Mouse (Mus musculus) midbrain, embryonic 13.5 days (tissue): ENCODE results near the gene Dnaaf1. TPM values are rescaled to one million over a fixed set of nuclear protein-coding genes. Genes with fewer than 3 reads are reported as not detected.

Experiments used
- ATAC-seq: fragments of 200-750 bp; cut with Nextera tagmentation; 2 replicates; pipeline ENCODE4 v1.8.0; 2017; ENCODE audit warnings: mild to moderate bottlenecking, moderate TSS enrichment, moderate library complexity
- H3K27ac ChIP-seq: fragments of 300-500 bp; sonication (generic); 2 replicates; pipeline ENCODE4 v1.5.1; 2015; ENCODE audit warnings: inconsistent platforms, mild to moderate bottlenecking, moderate library complexity
- H3K27me3 ChIP-seq: fragments of 300-500 bp; sonication (generic); 2 replicates; pipeline ENCODE4 v1.6.1; 2015; ENCODE audit warnings: mild to moderate bottlenecking, inconsistent platforms
- H3K36me3 ChIP-seq: fragments of 300-500 bp; sonication (generic); 2 replicates; pipeline ENCODE4 v1.6.1; 2015; ENCODE audit warnings: mild to moderate bottlenecking, inconsistent platforms
- H3K4me1 ChIP-seq: fragments of 300-500 bp; sonication (generic); replicated peaks from 2 replicates; pipeline ENCODE4 v1.6.1; 2015; ENCODE audit warnings: inconsistent platforms
- H3K4me2 ChIP-seq: fragments of 300-500 bp; sonication (generic); replicated peaks from 2 replicates; pipeline ENCODE4 v1.6.1; 2015; ENCODE audit warnings: moderate library complexity, mild to moderate bottlenecking, inconsistent platforms
- H3K4me3 ChIP-seq: fragments of 300-500 bp; sonication (generic); replicated peaks from 2 replicates; pipeline ENCODE4 v1.5.1; 2015; ENCODE audit warnings: mild to moderate bottlenecking, inconsistent platforms
- H3K9ac ChIP-seq: fragments of 300-500 bp; sonication (generic); replicated peaks from 2 replicates; pipeline ENCODE4 v1.6.1; 2015; ENCODE audit warnings: mild to moderate bottlenecking, inconsistent platforms
- H3K9me3 ChIP-seq: fragments of 300-500 bp; sonication (generic); 2 replicates; pipeline ENCODE4 v1.6.1; 2016; ENCODE audit warnings: mild to moderate bottlenecking, inconsistent platforms
- WGBS: fragments of 180-500 bp; shearing (Covaris S2); methylation state at CpG from one replicate; pipeline ENCODE4 v1.1.7; 2015; 5-methylcytosine and 5-hydroxymethylcytosine counted together
- polyA plus RNA-seq: library from polyadenylated mRNA; unstranded; fragments of >200 nt; fragmentation: Nextera tagmentation; extraction: Ambion mirVana; gene quantifications from 2 replicates; pipeline ENCODE4 v1.2.1, GENCODE M21; 2015

The Dnaaf1 gene
- polyA plus RNA-seq, 1 experiment from 2014 or later, result 0.12 TPM

DNA sequence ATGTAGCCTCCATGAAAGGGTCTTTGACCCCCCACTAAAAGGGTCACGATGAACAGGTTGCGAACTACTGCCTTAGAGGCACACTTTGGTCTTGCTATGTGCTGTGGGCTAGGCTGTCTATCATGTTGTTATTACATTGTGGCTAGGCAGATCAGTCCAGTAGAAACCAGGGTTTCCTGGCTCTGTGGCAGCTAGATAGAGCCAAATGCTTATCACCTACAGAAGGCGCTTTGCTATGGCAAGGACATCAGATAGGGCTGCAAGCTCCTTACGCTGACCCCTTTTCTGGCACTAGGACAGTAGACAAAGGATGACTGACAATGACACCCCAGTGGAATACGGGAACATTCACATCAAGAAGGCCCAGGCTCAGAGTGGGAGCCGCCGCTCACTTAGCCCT lies 52.2 kb downstream of the Dnaaf1 start:
- no peaks in the 10 kb centered on the region for H3K9me3 ChIP-seq
- H3K27me3 ChIP-seq, result 0 out of 2 replicates have a peak, but pooled peaks cover 8% of the 10 kb centered on the region
- ATAC-seq, result no peak
- H3K4me3 ChIP-seq, result no peak overlapping the region
- H3K4me1 ChIP-seq, result peaks cover 16% of the 10 kb centered on the region
- 83% methylated on average over 7 of the region's 7 CpGs for WGBS
- H3K9ac ChIP-seq, result no peak overlapping the region
- H3K36me3 ChIP-seq, result no peaks in the 10 kb centered on the region
- H3K27ac ChIP-seq, result no peak overlapping the region
- no peak overlapping the region for H3K4me2 ChIP-seq

DNA sequence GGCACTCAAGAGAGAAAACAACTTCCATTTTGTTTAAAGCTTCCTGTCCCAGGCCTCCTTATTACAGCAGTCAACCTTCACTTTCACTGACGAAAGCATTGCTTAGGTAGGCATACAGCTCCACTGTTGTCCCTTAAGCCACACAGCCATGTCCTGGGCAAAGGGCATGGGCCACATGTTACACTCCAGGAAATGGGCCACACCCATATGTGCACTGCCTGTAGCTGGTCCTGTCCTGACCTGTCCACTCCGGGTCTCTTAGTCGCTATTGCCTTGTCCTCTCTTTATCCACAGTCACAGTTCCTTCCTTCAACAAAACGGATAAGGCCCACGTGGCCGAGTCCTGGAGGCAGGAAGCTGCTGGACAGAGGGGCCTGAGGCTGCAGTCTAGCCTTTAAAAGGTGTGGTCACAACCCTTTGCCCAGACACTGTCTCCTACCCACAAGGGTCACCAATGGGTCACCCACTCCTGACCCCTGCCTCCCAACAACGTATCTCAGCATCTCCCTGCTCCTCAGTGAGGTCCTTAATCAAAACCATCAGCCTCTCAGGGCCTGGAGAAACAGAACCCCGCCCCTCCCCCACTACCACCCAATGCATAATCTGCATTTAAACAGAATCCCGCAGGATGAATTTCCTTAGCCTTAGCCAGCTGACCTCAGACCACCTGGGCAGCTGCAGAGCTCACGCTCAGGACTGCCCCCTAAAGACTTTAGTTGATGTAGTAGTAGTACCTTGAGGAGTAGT lies 52.8 kb downstream of the Dnaaf1 start:
- ATAC-seq, result no peak
- no peak overlapping the region for H3K4me3 ChIP-seq
- WGBS, result 43% methylated on average over 10 of the region's 10 CpGs

DNA sequence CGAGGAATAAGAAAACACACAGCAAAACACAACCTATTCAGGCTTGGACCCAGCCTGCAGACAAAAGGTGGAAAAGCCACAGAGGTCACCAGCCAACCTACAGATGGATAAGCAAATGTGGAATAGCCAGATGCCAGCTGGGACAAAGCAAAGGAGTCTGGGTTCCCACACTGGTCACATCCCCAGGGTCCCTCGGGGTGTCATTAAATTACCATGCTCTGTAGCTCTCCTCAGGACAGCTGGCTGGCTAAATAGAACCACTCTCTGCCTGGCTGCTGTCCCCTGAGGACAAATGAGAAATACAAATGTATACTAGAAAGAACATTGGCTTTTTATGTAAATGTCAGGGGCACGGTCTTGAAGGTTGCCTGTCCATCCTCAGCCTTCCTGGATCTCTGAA lies 55.8 kb downstream of the Dnaaf1 start:
- peak; percentile 64 for ATAC-seq
- no peak overlapping the region for H3K4me2 ChIP-seq
- no peaks in the 10 kb centered on the region for H3K36me3 ChIP-seq
- H3K9me3 ChIP-seq, result no peaks in the 10 kb centered on the region
- H3K9ac ChIP-seq, result no peak overlapping the region
- peaks cover 36% of the 10 kb centered on the region for H3K4me1 ChIP-seq
- no peak overlapping the region for H3K4me3 ChIP-seq
- H3K27ac ChIP-seq, result peak overlapping the region; percentile 30; the same call in 1 of the 2 replicates
- H3K27me3 ChIP-seq, result peaks cover 26% of the 10 kb centered on the region
- 43% methylated on average over 3 of the region's 3 CpGs for WGBS

More for the DNA sequence above, 52.8 kb downstream of the Dnaaf1 start:
- H3K27me3 ChIP-seq, result peaks cover 11% of the 10 kb centered on the region
- H3K36me3 ChIP-seq, result no peaks in the 10 kb centered on the region
- H3K27ac ChIP-seq, result no peak overlapping the region
- no peak overlapping the region for H3K9ac ChIP-seq
- H3K9me3 ChIP-seq, result no peaks in the 10 kb centered on the region
- H3K4me2 ChIP-seq, result no peak overlapping the region
- peaks cover 20% of the 10 kb centered on the region for H3K4me1 ChIP-seq

DNA sequence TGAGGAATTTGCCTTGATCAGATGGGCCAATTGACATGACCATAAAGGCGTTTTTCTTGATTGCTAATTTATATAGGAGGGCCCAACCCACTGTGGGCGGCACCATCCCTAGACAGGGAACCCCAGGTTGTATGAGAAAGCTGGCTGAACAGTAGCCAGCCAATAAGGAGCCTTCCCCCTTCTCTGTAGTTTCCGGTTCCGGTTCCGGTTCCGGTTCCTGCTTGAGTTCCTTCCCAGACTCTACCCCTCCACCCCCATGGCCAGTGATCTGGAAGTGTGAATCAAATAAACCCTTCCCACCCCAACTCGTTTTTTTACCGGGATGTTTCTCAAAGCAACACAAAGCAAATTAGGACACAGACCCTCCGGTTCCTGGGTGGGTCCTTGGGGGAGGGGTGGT lies 57.2 kb downstream of the Dnaaf1 start:
- peaks cover 45% of the 10 kb centered on the region for H3K4me1 ChIP-seq
- H3K27me3 ChIP-seq, result peaks cover 24% of the 10 kb centered on the region
- H3K36me3 ChIP-seq, result no peaks in the 10 kb centered on the region
- no peak overlapping the region for H3K27ac ChIP-seq
- no peak for ATAC-seq
- 91% methylated on average over 9 of the region's 9 CpGs for WGBS
- no peak overlapping the region for H3K4me2 ChIP-seq
- H3K4me3 ChIP-seq, result no peak overlapping the region
- H3K9ac ChIP-seq, result no peak overlapping the region
- H3K9me3 ChIP-seq, result no peaks in the 10 kb centered on the region

DNA sequence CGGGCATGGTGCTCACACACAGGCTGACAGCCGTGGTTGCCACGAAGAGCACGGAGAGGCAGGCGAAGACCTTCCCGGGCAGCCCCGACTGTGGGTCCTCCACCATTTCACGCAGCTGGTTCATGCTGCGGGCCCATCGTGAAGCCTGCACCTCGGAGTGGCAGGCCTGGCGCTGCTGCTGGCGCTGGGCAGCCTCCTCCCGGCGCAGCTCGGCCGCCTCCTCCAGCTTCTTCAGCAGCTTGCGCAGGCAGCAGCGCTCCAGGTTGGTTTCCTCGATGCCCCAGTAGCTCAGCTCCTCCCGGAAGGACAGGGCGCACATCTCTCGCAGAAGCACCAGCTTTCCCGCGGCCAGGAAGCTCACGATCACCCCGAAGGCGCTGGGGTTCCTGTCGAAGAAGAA lies 57.9 kb downstream of the Dnaaf1 start:
- Histone ChIP-seq H3K9me3 (no peaks in the 10 kb centered on the region), H3K36me3 (no peaks in the 10 kb centered on the region), H3K4me3 (no peak overlapping the region), H3K4me2 (0 out of 2 replicates have a peak overlapping the region, but pooled peaks have one; percentile 7), H3K9ac (no peak overlapping the region), H3K4me1 (peaks cover 43% of the 10 kb centered on the region), H3K27ac (no peak overlapping the region), H3K27me3 (peaks cover 24% of the 10 kb centered on the region)
- ATAC-seq, result no peak
- WGBS, result 52% methylated on average over 29 of the region's 29 CpGs

DNA sequence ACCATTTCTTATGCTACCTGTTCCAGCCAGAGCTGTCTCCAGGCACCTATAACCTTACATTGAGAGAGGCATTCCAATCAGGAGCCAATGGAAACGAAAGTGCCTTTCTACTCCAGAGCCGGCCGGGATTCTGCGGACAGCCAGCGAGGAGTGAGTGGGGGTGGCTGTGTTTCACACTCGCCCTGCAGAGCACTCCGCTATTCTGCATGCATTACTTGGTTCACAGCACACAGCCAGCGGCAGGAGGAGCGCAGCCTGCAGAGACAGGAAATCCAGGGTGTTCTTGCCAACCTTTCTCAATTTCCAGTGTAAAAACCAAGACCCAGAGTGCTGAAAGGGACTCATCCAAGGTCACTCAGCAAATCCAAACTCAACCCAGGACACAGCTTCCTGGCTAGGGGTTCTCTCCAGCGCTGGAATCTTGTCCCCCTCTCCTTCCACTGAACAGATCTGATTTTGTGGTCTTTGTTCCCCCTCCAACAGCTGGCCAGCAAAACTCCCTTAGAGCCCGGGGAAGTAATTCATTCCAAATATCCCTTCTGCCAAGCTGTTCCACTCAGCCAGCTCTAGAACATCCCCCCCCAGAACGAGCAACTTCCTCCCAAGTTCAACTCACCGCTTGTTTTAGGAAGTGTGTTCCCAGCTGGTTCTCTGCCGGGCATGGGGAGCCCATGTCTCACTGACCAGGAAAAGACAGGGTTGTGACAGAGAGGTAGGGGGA lies 59.7 kb downstream of the Dnaaf1 start:
- 13% methylated on average over 14 of the region's 14 CpGs for WGBS
- no peak overlapping the region for H3K27ac ChIP-seq
- no peak for ATAC-seq

DNA sequence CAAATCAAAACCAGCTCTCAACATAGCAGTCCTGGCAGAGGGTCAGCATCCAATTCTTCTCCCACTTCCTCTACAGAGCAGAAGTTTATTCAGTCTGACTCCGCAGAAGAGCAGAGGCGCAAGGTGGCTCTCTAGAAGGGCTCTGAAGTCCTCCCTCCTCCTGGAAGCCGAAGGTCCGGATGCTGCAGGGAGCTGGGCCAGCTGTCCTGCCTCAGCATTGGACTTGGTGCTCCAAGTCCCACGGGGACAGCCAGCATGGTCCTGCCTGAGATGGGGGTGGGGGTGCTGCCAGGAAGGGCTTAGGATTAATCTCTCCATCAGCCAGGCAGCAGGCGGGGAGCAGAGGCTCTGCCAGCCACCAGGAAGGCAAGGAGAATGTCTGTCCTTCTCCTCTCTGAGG lies 60.3 kb downstream of the Dnaaf1 start, which contains the start of gene Kcng4:
Gene Kcng4, minus strand, starts transcription at position 303 of the 400 bp plus-strand sequence.
- H3K36me3 ChIP-seq, result no peaks in the 10 kb centered on the region
- H3K9me3 ChIP-seq, result no peaks in the 10 kb centered on the region
- no peak within 1 kb of the TSS for H3K4me3 ChIP-seq
- 0 out of 2 replicates have a peak within 1 kb of the TSS, but pooled peaks have one; percentile 9 for H3K4me2 ChIP-seq
- peak within 1 kb of the TSS; percentile 36; the same call in 1 of the 2 replicates for H3K9ac ChIP-seq
- H3K27me3 ChIP-seq, result peaks cover 24% of the 10 kb centered on the region
- H3K4me1 ChIP-seq, result peaks cover 40% of the 10 kb centered on the region
- 34% methylated on average over 6 of the region's 6 CpGs for WGBS
- ATAC-seq, result no peak
- H3K27ac ChIP-seq, result no peak within 1 kb of the TSS

More for the DNA sequence above, 59.7 kb downstream of the Dnaaf1 start:
- Histone ChIP-seq H3K27me3 (peaks cover 24% of the 10 kb centered on the region), H3K9ac (no peak overlapping the region), H3K4me2 (0 out of 2 replicates have a peak overlapping the region, but pooled peaks have one; percentile 9), H3K4me1 (peaks cover 40% of the 10 kb centered on the region), H3K36me3 (no peaks in the 10 kb centered on the region), H3K9me3 (no peaks in the 10 kb centered on the region), H3K4me3 (no peak overlapping the region)

DNA sequence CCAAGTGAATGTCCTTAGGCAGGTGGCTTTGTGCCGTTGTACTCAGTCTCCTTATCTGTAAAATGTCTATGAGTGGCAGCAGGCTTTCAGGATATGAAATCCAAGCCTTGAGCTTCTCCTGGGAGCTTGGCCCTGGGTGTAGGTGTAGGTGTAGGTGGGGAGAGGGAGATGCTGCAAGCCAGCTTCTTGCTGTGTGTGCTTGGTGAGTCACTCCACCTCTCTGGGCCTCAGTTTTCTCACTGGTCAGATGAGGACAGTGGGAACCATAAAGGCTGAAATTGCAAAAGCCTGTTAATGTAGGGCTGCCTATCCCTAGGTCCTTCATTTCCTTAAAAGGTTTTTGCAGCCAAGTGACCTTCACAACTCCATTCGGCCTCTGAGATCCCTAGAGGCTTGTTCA lies 60.9 kb downstream of the Dnaaf1 start:
- H3K4me2 ChIP-seq, result no peak overlapping the region
- no peaks in the 10 kb centered on the region for H3K9me3 ChIP-seq
- peaks cover 35% of the 10 kb centered on the region for H3K4me1 ChIP-seq
- no peaks in the 10 kb centered on the region for H3K36me3 ChIP-seq
- no peak for ATAC-seq
- 62% methylated on average over 2 of the region's 2 CpGs for WGBS
- no peak overlapping the region for H3K4me3 ChIP-seq
- 0 out of 2 replicates have a peak overlapping the region, but pooled peaks have one; percentile 36 for H3K9ac ChIP-seq
- H3K27me3 ChIP-seq, result peaks cover 24% of the 10 kb centered on the region
- H3K27ac ChIP-seq, result no peak overlapping the region

DNA sequence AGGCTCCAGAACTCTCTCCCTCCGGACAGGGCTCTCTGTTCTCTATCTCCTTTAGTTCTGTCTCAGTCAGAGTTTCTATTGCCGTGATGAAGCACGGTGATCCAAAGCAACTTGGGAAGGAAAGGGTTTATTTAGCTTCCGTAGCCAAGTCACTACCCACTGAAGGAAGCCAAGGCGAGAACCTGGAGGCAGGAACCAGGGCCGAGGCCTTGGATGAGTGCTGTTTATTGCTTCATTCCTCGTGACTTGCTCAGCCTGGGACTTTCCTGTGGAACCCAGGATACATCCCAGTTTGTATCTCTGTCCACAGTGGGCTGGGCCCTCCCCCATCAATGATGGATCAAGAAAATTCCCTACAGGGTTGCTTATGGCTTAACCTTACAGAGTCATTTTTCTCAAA lies 61.7 kb downstream of the Dnaaf1 start:
- no peak overlapping the region for H3K9ac ChIP-seq
- H3K4me2 ChIP-seq, result no peak overlapping the region
- no peak overlapping the region for H3K4me3 ChIP-seq
- peaks cover 29% of the 10 kb centered on the region for H3K4me1 ChIP-seq
- no peak overlapping the region for H3K27ac ChIP-seq
- no peaks in the 10 kb centered on the region for H3K9me3 ChIP-seq
- H3K36me3 ChIP-seq, result no peaks in the 10 kb centered on the region
- 67% methylated on average over 7 of the region's 7 CpGs for WGBS
- ATAC-seq, result no peak
- H3K27me3 ChIP-seq, result peaks cover 24% of the 10 kb centered on the region

DNA sequence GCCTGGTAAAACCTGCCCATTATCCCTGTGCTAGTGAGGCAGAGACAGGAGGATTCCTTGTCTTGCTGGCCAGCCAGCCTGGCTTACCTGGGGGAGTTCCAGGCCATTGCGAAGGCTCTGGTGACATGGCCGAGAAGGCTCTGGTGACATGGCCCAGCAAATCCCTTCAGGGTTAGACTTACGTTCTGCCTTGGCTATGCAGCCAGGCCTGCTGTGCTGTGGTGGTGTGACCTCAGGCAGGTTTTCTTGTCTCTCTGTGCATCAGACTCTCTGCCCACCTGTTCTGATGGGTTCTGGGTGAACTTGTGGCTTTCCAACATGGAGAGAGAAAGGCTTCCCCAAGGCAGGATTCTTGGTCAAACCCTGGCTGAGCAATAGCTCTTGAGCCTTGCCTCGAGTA lies 62.3 kb downstream of the Dnaaf1 start:
- H3K4me2 ChIP-seq, result no peak overlapping the region
- 91% methylated on average over 4 of the region's 4 CpGs for WGBS
- H3K9ac ChIP-seq, result no peak overlapping the region
- no peak overlapping the region for H3K4me3 ChIP-seq
- H3K9me3 ChIP-seq, result no peaks in the 10 kb centered on the region
- no peak for ATAC-seq
- no peak overlapping the region for H3K27ac ChIP-seq
- no peaks in the 10 kb centered on the region for H3K36me3 ChIP-seq
- peaks cover 24% of the 10 kb centered on the region for H3K27me3 ChIP-seq
- peaks cover 29% of the 10 kb centered on the region for H3K4me1 ChIP-seq

DNA sequence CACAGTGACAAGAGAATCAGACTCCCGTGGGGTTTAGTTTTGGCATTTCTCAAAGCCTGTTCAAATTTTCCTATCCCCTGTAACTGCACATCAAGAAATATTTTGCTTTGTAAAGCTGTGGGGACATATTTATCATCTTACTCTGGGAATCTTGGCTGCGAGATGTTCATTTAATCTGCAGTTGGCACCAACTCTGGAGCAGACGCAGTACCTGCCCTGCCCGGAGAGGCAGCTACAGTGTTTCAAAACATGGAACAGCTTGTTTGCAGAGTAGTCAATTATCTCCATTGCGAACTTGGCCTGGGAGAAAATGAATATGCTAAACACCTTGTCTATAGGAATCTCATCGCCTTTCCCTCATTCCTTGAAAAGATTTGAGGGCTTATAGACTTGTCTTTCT lies 63.2 kb downstream of the Dnaaf1 start:
- H3K27me3 ChIP-seq, result peaks cover 17% of the 10 kb centered on the region
- H3K9me3 ChIP-seq, result no peaks in the 10 kb centered on the region
- no peak for ATAC-seq
- H3K27ac ChIP-seq, result no peak overlapping the region
- H3K4me3 ChIP-seq, result no peak overlapping the region
- no peak overlapping the region for H3K4me2 ChIP-seq
- no peak overlapping the region for H3K9ac ChIP-seq
- H3K36me3 ChIP-seq, result no peaks in the 10 kb centered on the region
- 82% methylated on average over 6 of the region's 6 CpGs for WGBS
- peaks cover 24% of the 10 kb centered on the region for H3K4me1 ChIP-seq

DNA sequence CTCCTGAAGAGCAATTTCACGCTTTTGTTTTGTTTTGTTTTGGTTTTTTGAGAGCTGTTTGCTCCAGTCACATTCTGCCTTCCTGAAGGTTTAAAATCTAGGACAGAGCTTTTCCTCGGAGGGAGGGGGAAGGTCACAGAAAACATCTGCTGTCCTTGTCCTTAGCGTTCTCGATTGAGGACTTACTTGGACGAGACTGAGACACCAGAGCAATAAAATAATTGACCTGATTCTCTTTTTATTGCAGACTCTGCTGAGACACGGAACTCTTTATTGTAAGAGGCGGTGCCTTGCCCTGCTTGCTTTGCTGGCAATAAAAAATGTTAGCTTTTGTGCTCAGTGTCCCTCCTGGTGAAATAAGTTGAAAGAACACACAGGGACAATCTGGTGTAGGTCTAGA lies 64.8 kb downstream of the Dnaaf1 start:
- H3K4me2 ChIP-seq, result no peak overlapping the region
- no peak overlapping the region for H3K9ac ChIP-seq
- no peaks in the 10 kb centered on the region for H3K36me3 ChIP-seq
- H3K4me1 ChIP-seq, result peaks cover 20% of the 10 kb centered on the region
- no peak overlapping the region for H3K4me3 ChIP-seq
- WGBS, result 73% methylated on average over 7 of the region's 7 CpGs
- no peaks in the 10 kb centered on the region for H3K9me3 ChIP-seq
- peaks cover 7% of the 10 kb centered on the region; the same call in 1 of the 2 replicates for H3K27me3 ChIP-seq
- ATAC-seq, result no peak
- no peak overlapping the region for H3K27ac ChIP-seq
